Mouse (Mus musculus) lung, postnatal 0 days (tissue): ENCODE measurements around the gene Gng3. TPM values are rescaled to one million over a fixed set of nuclear protein-coding genes. Genes with fewer than 3 reads are reported as not detected.

ENCODE experiments used
- ATAC-seq: fragments of 200-750 bp; cut with Nextera tagmentation; 2 replicates; pipeline ENCODE4 v1.8.0; 2017; ENCODE audit warnings: moderate library complexity
- DNase-seq: peaks from one replicate; pipeline ENCODE4 v3.0.0-alpha.2; 2016; ENCODE audit warnings: low spot score
- H3K27ac ChIP-seq: fragments of 300-500 bp; sonication (generic); 2 replicates; pipeline ENCODE4 v1.5.1; 2014; ENCODE audit warnings: antibody characterized with exemption, mild to moderate bottlenecking, low read length, mixed read lengths
- H3K27me3 ChIP-seq: fragments of 300-500 bp; sonication (generic); replicated peaks from 2 replicates; pipeline ENCODE4 v1.6.1; 2014; ENCODE audit warnings: low read length, mixed read lengths; ENCODE audit not compliant: insufficient read depth
- H3K36me3 ChIP-seq: fragments of 300-500 bp; sonication (generic); 2 replicates; pipeline ENCODE4 v1.6.1; 2014; ENCODE audit warnings: low read length, mixed read lengths; ENCODE audit not compliant: insufficient read depth
- H3K4me1 ChIP-seq: fragments of 300-500 bp; sonication (generic); 2 replicates; pipeline ENCODE4 v1.6.1; 2014; ENCODE audit warnings: antibody characterized with exemption, low read depth, low read length, mixed read lengths; ENCODE audit not compliant: insufficient read depth
- H3K4me2 ChIP-seq: fragments of 300-500 bp; sonication (generic); replicated peaks from 2 replicates; pipeline ENCODE4 v1.6.1; 2014; ENCODE audit warnings: low read depth, mild to moderate bottlenecking, low read length, moderate library complexity, mixed read lengths
- H3K4me3 ChIP-seq: fragments of 300-500 bp; sonication (generic); 2 replicates; pipeline ENCODE4 v1.5.1; 2014; ENCODE audit warnings: low read depth, low read length
- H3K9ac ChIP-seq: fragments of 300-500 bp; sonication (generic); replicated peaks from 2 replicates; pipeline ENCODE4 v1.6.1; 2014; ENCODE audit warnings: low read depth, mild to moderate bottlenecking
- H3K9me3 ChIP-seq: fragments of 300-500 bp; sonication (generic); 2 replicates; pipeline ENCODE4 v1.6.1; 2016; ENCODE audit warnings: low read length, mixed read lengths
- CTCF ChIP-seq: IDR thresholded peaks from 2 replicates; pipeline ENCODE4 v1.5.1; 2016; ENCODE audit warnings: antibody characterized with exemption, mild to moderate bottlenecking
- EP300 ChIP-seq: IDR thresholded peaks from 2 replicates; pipeline ENCODE4 v1.6.1; 2016; ENCODE audit warnings: antibody characterized with exemption, mild to moderate bottlenecking, control low read depth
- WGBS: fragments of 180-500 bp; shearing (Covaris S2); extraction: QIAGEN DNeasy Blood & Tissue Kit; methylation state at CpG from one replicate; pipeline ENCODE4 v1.1.7; 2014; 5-methylcytosine and 5-hydroxymethylcytosine counted together
- polyA plus RNA-seq: library from polyadenylated mRNA; unstranded; fragments of >200 nt; fragmentation: Nextera tagmentation; extraction: Ambion mirVana; gene quantifications from 2 replicates; pipeline ENCODE4 v1.2.1, GENCODE M21; 2015

The Gng3 gene
- polyA plus RNA-seq: 0.35 and 0.46 TPM in 2 replicates

- Histone ChIP-seq H3K4me1 (peaks cover 10% of the 10 kb centered on the region; the same call in 1 of the 2 replicates), H3K9ac (peak within 1 kb of the TSS; percentile 78), H3K4me3 (peak within 1 kb of the TSS; percentile 68), H3K4me2 (peak within 1 kb of the TSS; percentile 82), H3K27me3 (no peaks in the 10 kb centered on the region), H3K36me3 (0 out of 2 replicates have a peak, but pooled peaks cover 4% of the 10 kb centered on the region), H3K9me3 (no peaks in the 10 kb centered on the region), H3K27ac (peak within 1 kb of the TSS; percentile 91; the same call in 1 of the 2 replicates)
- TF ChIP-seq EP300: no peak
- TF ChIP-seq CTCF: no peak
- DNase-seq (no peak), ATAC-seq (no peak)
- WGBS: 74% methylated on average over 11 of the region's 11 CpGs
Observed at GRCm38 (mm10) chr19:8839103-8839907, at the start of gene Gng3. Gene Gng3, minus strand, starts transcription at chr19:8839194.

GRCm38 (mm10) chr19:8887585-8888463 is 48.8 kb upstream of the Gng3 start:
- Histone ChIP-seq H3K4me1 (peaks cover 6% of the 10 kb centered on the region; the same call in 1 of the 2 replicates), H3K27ac (peak overlapping the region; percentile 83), H3K9me3 (no peaks in the 10 kb centered on the region), H3K4me3 (peak overlapping the region; percentile 67), H3K27me3 (no peaks in the 10 kb centered on the region), H3K36me3 (no peaks in the 10 kb centered on the region), H3K4me2 (peak overlapping the region; percentile 73), H3K9ac (peak overlapping the region; percentile 77)
- ATAC-seq: no peak
- TF ChIP-seq CTCF: no peak
- no peak for DNase-seq
- WGBS: 13% methylated on average over 19 of the region's 19 CpGs

- ATAC-seq (no peak), DNase-seq (peak; percentile 70)
- Histone ChIP-seq H3K9me3 (no peaks in the 10 kb centered on the region), H3K27ac (peak overlapping the region; percentile 83; the same call in 1 of the 2 replicates), H3K4me2 (no peak overlapping the region), H3K4me3 (no peak overlapping the region), H3K4me1 (peaks cover 6% of the 10 kb centered on the region; the same call in 1 of the 2 replicates), H3K36me3 (no peaks in the 10 kb centered on the region), H3K9ac (no peak overlapping the region), H3K27me3 (no peaks in the 10 kb centered on the region)
- TF ChIP-seq EP300: no peak; the same call in 1 of the 2 replicates
- TF ChIP-seq CTCF: no peak
- 46% methylated on average over 1 of the region's 1 CpGs for WGBS
Observed at GRCm38 (mm10) chr19:8886916-8887584, 48.1 kb upstream of the Gng3 start.

GRCm38 (mm10) chr19:8883616-8884015 is 44.6 kb upstream of the Gng3 start, which contains the start of the genes Lbhd1 and Gm49403:
Gene Lbhd1, plus strand, starts transcription at chr19:8883732.
Gene Gm49403, plus strand, starts transcription at chr19:8883930.
- DNase-seq (no peak), ATAC-seq (no peak)
- no peak within 1 kb of the TSS for H3K9ac ChIP-seq
- H3K4me1 ChIP-seq: peaks cover 6% of the 10 kb centered on the region; the same call in 1 of the 2 replicates
- WGBS: 75% methylated on average over 3 of the region's 3 CpGs
- H3K27me3 ChIP-seq: no peaks in the 10 kb centered on the region
- H3K4me2 ChIP-seq: no peak within 1 kb of the TSS
- no peak for TF ChIP-seq EP300
- no peak for TF ChIP-seq CTCF
- no peaks in the 10 kb centered on the region for H3K9me3 ChIP-seq
- H3K27ac ChIP-seq: no peak within 1 kb of the TSS
- H3K4me3 ChIP-seq: no peak within 1 kb of the TSS
- H3K36me3 ChIP-seq: no peaks in the 10 kb centered on the region

- peak overlapping the region; percentile 67 for H3K4me3 ChIP-seq
- H3K4me2 ChIP-seq: peak overlapping the region; percentile 79
- no peaks in the 10 kb centered on the region for H3K9me3 ChIP-seq
- H3K36me3 ChIP-seq: no peaks in the 10 kb centered on the region
- WGBS: 6% methylated on average over 3 of the region's 3 CpGs
- H3K4me1 ChIP-seq: no peaks in the 10 kb centered on the region
- H3K9ac ChIP-seq: peak overlapping the region; percentile 89; the same call in 1 of the 2 replicates
- H3K27ac ChIP-seq: no peak overlapping the region
- TF ChIP-seq CTCF (no peak), EP300 (no peak)
- ATAC-seq: no peak; the same call in 1 of the 2 replicates
- H3K27me3 ChIP-seq: no peaks in the 10 kb centered on the region
- no peak for DNase-seq
Observed at GRCm38 (mm10) chr19:8881034-8881392, 42.0 kb upstream of the Gng3 start.
